In the genomic region with DNA sequence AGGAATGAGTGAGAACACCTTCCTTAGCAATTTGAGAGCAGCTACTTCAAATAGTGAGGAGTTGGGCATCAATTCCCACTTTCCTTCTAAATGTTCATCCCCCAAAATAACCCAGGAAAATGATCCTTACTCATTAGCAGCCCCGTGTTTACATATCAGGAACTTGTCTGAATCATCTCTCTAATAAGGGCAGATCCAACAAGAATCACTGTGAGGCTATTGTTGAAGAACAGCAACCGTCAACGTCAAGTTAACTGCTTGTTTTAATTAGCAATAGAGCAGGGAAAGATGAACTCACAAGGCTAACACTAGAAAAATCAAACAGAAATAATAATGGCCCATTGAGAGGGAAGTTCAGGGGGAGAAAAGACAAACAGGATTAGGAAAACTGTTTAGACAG, we compare ENCODE assay signal across 29 mouse cellular contexts.
"Had no signal": no experiment of that assay in that cellular context is flagged by ENCODE, and none has a peak within 500 bp of the region (broad histone marks: within the 10 kb centered on the region; RNA-seq: fewer than 3 reads in every experiment).

No protein-coding gene starts in this region.

- H3K36me3 ChIP-seq: limb, embryonic 10.5 days; limb, embryonic 12.5 days; limb, embryonic 13.5 days; limb, embryonic 15.5 days; liver, embryonic 12.5 days; liver, embryonic 13.5 days; liver, embryonic 15.5 days; lung, embryonic 15.5 days; midbrain, embryonic 10.5 days; midbrain, embryonic 12.5 days; midbrain, embryonic 13.5 days; midbrain, embryonic 15.5 days had no signal

- H3K4me2 ChIP-seq: limb, embryonic 12.5 days; limb, embryonic 13.5 days; limb, embryonic 15.5 days; liver, embryonic 11.5 days; liver, embryonic 12.5 days; liver, embryonic 13.5 days; liver, embryonic 15.5 days; lung, embryonic 14.5 days; lung, embryonic 15.5 days; midbrain, embryonic 12.5 days; midbrain, embryonic 13.5 days; midbrain, embryonic 15.5 days had no signal

- H3K27me3 ChIP-seq: limb, embryonic 12.5 days; limb, embryonic 13.5 days; limb, embryonic 15.5 days; liver, embryonic 12.5 days; lung, embryonic 15.5 days; megakaryocyte, embryonic 14.5 days; midbrain, embryonic 12.5 days; midbrain, embryonic 13.5 days; midbrain, embryonic 15.5 days had no signal

- H3K4me3 ChIP-seq: left cerebral cortex, adult 2 months; limb, embryonic 10.5 days; limb, embryonic 12.5 days; limb, embryonic 13.5 days; limb, embryonic 15.5 days; liver, embryonic 12.5 days; liver, embryonic 13.5 days; liver, embryonic 15.5 days; lung, embryonic 15.5 days; megakaryocyte, embryonic 14.5 days; midbrain, embryonic 10.5 days; midbrain, embryonic 12.5 days; midbrain, embryonic 13.5 days; midbrain, embryonic 15.5 days; myocyte had no signal

- H3K27ac ChIP-seq: left cerebral cortex, adult 2 months; limb, embryonic 10.5 days; limb, embryonic 12.5 days; limb, embryonic 13.5 days; limb, embryonic 15.5 days; liver, embryonic 12.5 days; liver, embryonic 13.5 days; liver, embryonic 14.5 days; liver, embryonic 15.5 days; lung, embryonic 15.5 days; macrophage; midbrain, embryonic 10.5 days; midbrain, embryonic 12.5 days; midbrain, embryonic 13.5 days; midbrain, embryonic 15.5 days had no signal

- DNase-seq: left cerebral cortex, postnatal 4 days; liver; liver, embryonic 13.5 days; liver, postnatal 0 days; lung, adult 18-20 months; lung, adult 2 months; lung, embryonic 14.5 days; lung, postnatal 10 days; lung, postnatal 14 days; lung, postnatal 4 days; midbrain, embryonic 14.5 days had no signal

- H3K9ac ChIP-seq: limb, embryonic 12.5 days; limb, embryonic 13.5 days; limb, embryonic 15.5 days; liver, embryonic 12.5 days; liver, embryonic 13.5 days; liver, embryonic 14.5 days; liver, embryonic 15.5 days; liver, postnatal 0 days; lung, embryonic 14.5 days; lung, embryonic 15.5 days; midbrain, embryonic 12.5 days; midbrain, embryonic 13.5 days; midbrain, embryonic 15.5 days had no signal

- H3K9me3 ChIP-seq: limb, embryonic 10.5 days; limb, embryonic 12.5 days; limb, embryonic 13.5 days; limb, embryonic 15.5 days; liver, embryonic 12.5 days; liver, embryonic 13.5 days; liver, embryonic 15.5 days; lung, embryonic 15.5 days; midbrain, embryonic 10.5 days; midbrain, embryonic 12.5 days; midbrain, embryonic 13.5 days; midbrain, embryonic 15.5 days had no signal

- ATAC-seq: liver, postnatal 0 days; lung, postnatal 0 days; midbrain, embryonic 13.5 days had no signal

- H3K4me1 ChIP-seq: limb, embryonic 12.5 days; limb, embryonic 13.5 days; limb, embryonic 15.5 days; midbrain, embryonic 10.5 days; midbrain, embryonic 12.5 days; midbrain, embryonic 13.5 days; midbrain, embryonic 15.5 days had no signal
